Mouse (Mus musculus) kidney, adult 10 weeks (tissue): Measurements from ENCODE around the gene Bpifb6. TPM values are rescaled to one million over a fixed set of nuclear protein-coding genes. Genes with fewer than 3 reads are reported as not detected.

Experiments used
- polyA plus RNA-seq: library from polyadenylated mRNA; stranded (reverse); fragments of 350-450 nt; fragmentation: Illumina TruSeq; extraction: RNeasy Lipid Tissue Mini Kit (QIAGEN cat#74804); gene quantifications from one replicate; pipeline ENCODE4 v1.2.3, GENCODE M21; 2014; ENCODE audit warnings: low read depth, low replicate concordance

Gene Bpifb6
- not detected for polyA plus RNA-seq

DNA sequence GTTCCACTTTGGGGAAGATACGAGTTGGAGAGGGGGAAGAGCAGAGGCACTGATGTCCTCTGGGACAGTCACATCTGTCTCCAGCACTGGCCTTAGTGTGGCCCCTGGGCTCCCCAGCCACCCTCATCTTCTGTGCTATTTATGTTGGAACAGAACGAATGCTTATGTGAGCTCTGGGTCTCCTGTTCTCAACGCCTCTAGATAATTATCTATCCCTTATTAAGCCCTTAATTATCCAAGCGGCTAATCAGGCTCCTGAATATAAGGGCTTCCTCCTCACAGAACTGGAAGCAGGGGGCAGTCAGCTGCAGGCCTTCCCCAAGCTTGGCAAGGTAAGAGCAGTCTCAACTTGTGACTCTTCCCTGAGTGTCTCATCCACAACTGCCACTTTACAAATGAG is at the start of gene Bpifb6:
Gene Bpifb6 (plus strand): TSS at position 301 of the 400 bp plus-strand sequence.

DNA sequence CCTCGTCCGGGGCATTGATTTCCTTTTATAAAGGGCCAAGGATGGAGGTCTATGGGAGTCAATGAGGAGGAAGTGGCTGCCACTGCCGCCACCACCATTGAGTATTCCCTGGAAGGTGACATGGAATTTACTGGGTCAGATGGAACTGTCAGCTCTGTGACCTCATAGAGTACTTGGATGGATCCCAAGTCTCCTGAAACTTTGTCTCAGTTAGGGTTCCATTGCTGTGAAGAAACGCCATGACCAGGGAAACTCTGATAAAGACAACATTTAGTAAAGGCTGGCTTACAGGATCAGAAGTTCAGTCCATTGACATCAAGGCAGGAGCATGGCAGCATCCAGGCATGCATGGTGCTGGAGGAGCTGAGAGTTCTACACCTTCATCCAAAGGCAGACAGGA is 29.2 kb upstream of the Bpifb6 start, which contains the start of gene Sun5:
Gene Sun5 (minus strand): TSS at position 101 of the 400 bp plus-strand sequence.

DNA sequence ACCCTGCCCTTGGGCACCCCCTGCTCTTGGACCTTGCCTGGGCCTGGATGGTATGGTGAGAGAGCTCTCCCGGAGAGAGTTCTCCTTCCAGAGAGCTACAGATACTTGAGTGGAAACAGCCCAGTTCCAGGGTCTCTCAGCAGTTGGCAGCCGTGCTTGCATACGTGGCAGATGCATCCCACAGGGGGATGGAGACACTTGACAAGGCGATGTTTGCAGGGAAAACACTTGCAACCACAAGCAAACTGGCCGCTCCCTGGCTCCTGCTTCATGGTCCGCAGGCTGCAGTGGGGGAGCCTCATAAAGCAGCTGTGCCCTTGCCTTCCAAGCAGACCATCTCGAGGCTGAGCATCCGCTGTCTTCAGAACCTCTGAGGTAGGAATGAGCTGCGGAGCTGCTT is 25.4 kb upstream of the Bpifb6 start, which contains the start of gene Bpifb2:
Gene Bpifb2 (plus strand): TSS at position 301 of the 400 bp plus-strand sequence.

DNA sequence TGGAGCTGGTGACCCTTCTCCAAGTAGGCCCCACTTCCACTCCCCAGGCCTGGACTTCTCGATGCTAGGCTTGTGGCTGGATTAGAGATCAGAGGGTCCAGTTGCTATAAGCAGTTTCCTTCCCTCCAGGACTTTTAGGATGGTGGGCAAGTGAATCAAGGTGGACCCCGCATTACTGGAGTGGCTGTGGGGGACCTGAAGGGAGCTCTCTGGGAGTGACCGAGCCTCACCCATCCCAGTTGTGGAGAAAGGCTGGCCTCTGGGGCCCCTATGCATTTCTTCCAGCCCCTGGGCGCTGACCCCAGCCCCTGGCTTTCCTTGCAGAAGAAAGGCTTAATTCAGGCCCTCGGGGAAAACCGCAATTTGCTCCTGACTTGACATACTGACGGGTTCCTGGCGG is 17.7 kb downstream of the Bpifb6 start, which contains the start of gene Bpifb3:
Gene Bpifb3 (plus strand): TSS at position 301 of the 400 bp plus-strand sequence.

DNA sequence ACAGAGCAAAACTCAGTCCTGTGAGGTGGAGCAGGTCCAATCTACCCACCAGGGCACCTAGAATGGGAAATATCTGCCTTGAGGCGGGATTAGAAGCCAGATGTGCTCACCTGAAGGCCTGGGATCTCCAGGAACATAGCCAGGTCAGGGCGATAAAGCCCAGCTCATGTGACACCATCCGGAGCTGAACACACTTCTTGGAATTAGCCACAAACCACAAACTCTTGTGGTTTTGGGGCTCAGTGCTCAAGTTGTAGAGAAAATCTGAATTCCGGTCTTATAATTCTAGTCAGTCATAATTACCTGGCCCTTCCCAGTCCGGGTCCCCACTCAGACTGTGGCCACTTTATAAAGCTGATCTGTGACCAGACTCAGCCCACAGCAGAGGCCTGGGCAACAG is 37.7 kb downstream of the Bpifb6 start, which contains the start of gene Bpifb4:
Gene Bpifb4 (plus strand): TSS at position 370 of the 400 bp plus-strand sequence.

Other genes with a start within 250 kb of the Bpifb6 start
- gene Dnmt3c, start 203.7 kb upstream of the Bpifb6 start, polyA plus RNA-seq: not detected
- gene Mapre1, start 159.1 kb upstream of the Bpifb6 start, polyA plus RNA-seq: 220 TPM
- gene Efcab8, start 120.5 kb upstream of the Bpifb6 start, polyA plus RNA-seq: not detected
- not detected for gene Sun5, start 29.3 kb upstream of the Bpifb6 start, polyA plus RNA-seq
- not detected for gene Bpifb2, start 25.3 kb upstream of the Bpifb6 start, polyA plus RNA-seq
- not detected for gene Bpifb3, start 17.8 kb downstream of the Bpifb6 start, polyA plus RNA-seq
- not detected for gene Bpifb4, start 37.8 kb downstream of the Bpifb6 start, polyA plus RNA-seq
- not detected for gene Bpifa6, start 74.6 kb downstream of the Bpifb6 start, polyA plus RNA-seq
- gene Bpifa2, start 107.9 kb downstream of the Bpifb6 start, polyA plus RNA-seq: not detected
- not detected for gene Bpifa3, start 229.9 kb downstream of the Bpifb6 start, polyA plus RNA-seq
- gene Bpifa1, start 242.5 kb downstream of the Bpifb6 start, polyA plus RNA-seq: not detected